Mouse (Mus musculus) G1E (cell line): ENCODE measurements around the gene Rpl35.

Experiments
- CTCF ChIP-seq: IDR thresholded peaks from 2 replicates; pipeline ENCODE4 v1.5.1; 2012; ENCODE audit warnings: low read depth, low read length, inconsistent platforms, mixed read lengths
- GATA1 ChIP-seq: IDR thresholded peaks from 2 replicates; pipeline ENCODE4 v1.6.1; 2012; ENCODE audit warnings: borderline replicate concordance, low read length, inconsistent platforms, mixed read lengths

- TF ChIP-seq CTCF (no peak), GATA1 (no peak)
These were observed 32.2 kb downstream of the Rpl35 start for GRCm38 (mm10) chr2:38973223-38973622.
